Mouse (Mus musculus) cerebellum, adult 11-12 months (tissue): ENCODE results near the gene Cpeb3.
"Not testable (repeated sequence)": the region's sequence is repeated elsewhere in the genome, so short reads cannot be mapped to it uniquely, and the experiment has no call there.

ENCODE experiments used
- DNase-seq: peaks from one replicate; pipeline ENCODE4 v3.0.0; 2022

Cpeb3 gene

GRCm38 (mm10) chr19:37206641-37207302, 1.6 kb downstream of the Cpeb3 start:
- no peak for DNase-seq

GRCm38 (mm10) chr19:37205155-37205554, 3.2 kb downstream of the Cpeb3 start:
- DNase-seq, result not testable (repeated sequence)

GRCm38 (mm10) chr19:37203371-37203770, 5.0 kb downstream of the Cpeb3 start:
- no peak for DNase-seq

GRCm38 (mm10) chr19:37199889-37200288, 8.5 kb downstream of the Cpeb3 start:
- no peak for DNase-seq

- DNase-seq, result no peak
Observed at GRCm38 (mm10) chr19:37198165-37198880, 10.1 kb downstream of the Cpeb3 start.

- no peak for DNase-seq
Observed at GRCm38 (mm10) chr19:37192475-37193058, 15.8 kb downstream of the Cpeb3 start.

- DNase-seq, result no peak
Observed at GRCm38 (mm10) chr19:37188366-37188948, 19.9 kb downstream of the Cpeb3 start.

GRCm38 (mm10) chr19:37177819-37178708, 30.3 kb downstream of the Cpeb3 start:
- peak; percentile 65 for DNase-seq

GRCm38 (mm10) chr19:37176879-37177462, 31.4 kb downstream of the Cpeb3 start:
- DNase-seq, result peak; percentile 21

GRCm38 (mm10) chr19:37175919-37176318, 32.5 kb downstream of the Cpeb3 start:
- DNase-seq, result peak; percentile 47

GRCm38 (mm10) chr19:37175436-37175805, 33.0 kb downstream of the Cpeb3 start:
- no peak for DNase-seq

GRCm38 (mm10) chr19:37174716-37175435, 33.5 kb downstream of the Cpeb3 start:
- DNase-seq, result peak; percentile 68

GRCm38 (mm10) chr19:37174116-37174715, 34.2 kb downstream of the Cpeb3 start:
- peak; percentile 78 for DNase-seq

- peak; percentile 26 for DNase-seq
Observed at GRCm38 (mm10) chr19:37173331-37174115, 34.9 kb downstream of the Cpeb3 start.

GRCm38 (mm10) chr19:37172566-37173130, 35.8 kb downstream of the Cpeb3 start:
- DNase-seq, result peak; percentile 54

- no peak for DNase-seq
Observed at GRCm38 (mm10) chr19:37172096-37172495, 36.3 kb downstream of the Cpeb3 start.

GRCm38 (mm10) chr19:37156770-37157336, 51.5 kb downstream of the Cpeb3 start:
- DNase-seq, result no peak

- no peak for DNase-seq
Observed at GRCm38 (mm10) chr19:37156040-37156439, 52.4 kb downstream of the Cpeb3 start.

GRCm38 (mm10) chr19:37147145-37147544, 61.3 kb downstream of the Cpeb3 start:
- no peak for DNase-seq

- DNase-seq, result no peak
Observed at GRCm38 (mm10) chr19:37145846-37146245, 62.6 kb downstream of the Cpeb3 start.
